Mouse (Mus musculus): ENCODE results near the gene Mrps9.

Mrps9 gene

GRCm38 (mm10) chr1:42906696-42907095 lies 55.7 kb downstream of the Mrps9 start:
- in situ Hi-C loops (cut with MboI), result loop anchor here (25.0 kb wide), 1 partner anchor 356 kb away; no protein-coding TSS in a partner anchor

DNA sequence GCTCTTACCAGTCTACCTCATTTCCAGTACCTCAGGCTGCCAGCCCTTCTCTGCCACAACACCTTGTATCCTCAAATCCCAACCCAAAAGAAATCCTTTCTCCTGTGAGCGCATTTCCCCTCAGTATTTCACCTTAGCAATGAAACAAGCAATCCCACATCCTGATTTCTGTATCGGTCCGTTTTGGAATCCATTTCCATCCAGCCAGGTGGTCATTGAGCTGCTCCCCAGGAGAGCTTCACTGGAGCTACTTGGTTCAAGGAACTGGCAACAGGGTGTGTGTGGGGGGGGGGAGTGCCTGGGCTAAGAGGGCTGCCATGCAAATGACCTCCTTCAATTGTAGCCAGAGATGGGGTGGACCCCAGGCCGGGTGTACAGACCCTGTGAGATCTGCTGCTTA lies 56.1 kb downstream of the Mrps9 start:
- in situ Hi-C loops (cut with MboI), result loop anchor here (25.0 kb wide), 1 partner anchor 355 kb away; no protein-coding TSS in a partner anchor

DNA sequence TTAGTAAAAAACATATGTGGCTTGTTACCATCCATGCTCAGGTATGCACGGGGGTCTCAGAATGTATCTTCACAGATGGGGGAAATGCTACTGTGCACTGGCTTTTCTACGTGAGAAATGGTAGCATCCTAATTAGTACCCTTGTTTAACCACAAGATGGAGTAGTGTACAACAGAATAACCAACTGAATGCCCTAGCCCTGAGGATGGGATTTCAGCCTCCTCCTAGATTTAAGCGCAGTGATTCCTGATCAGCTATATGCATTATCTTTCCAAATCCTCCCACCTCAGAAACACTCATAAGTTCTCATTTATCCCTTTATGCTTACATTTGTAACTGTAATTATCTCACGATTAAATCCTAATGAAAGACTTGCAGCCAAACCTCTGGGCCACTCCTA lies 64.0 kb downstream of the Mrps9 start:
- in situ Hi-C loops (cut with MboI), result loop anchor here (25.0 kb wide), 1 partner anchor 347 kb away; no protein-coding TSS in a partner anchor

GRCm38 (mm10) chr1:42916719-42917118 lies 65.7 kb downstream of the Mrps9 start:
- in situ Hi-C loops (cut with MboI), result loop anchor here (25.0 kb wide), 1 partner anchor 346 kb away; no protein-coding TSS in a partner anchor

DNA sequence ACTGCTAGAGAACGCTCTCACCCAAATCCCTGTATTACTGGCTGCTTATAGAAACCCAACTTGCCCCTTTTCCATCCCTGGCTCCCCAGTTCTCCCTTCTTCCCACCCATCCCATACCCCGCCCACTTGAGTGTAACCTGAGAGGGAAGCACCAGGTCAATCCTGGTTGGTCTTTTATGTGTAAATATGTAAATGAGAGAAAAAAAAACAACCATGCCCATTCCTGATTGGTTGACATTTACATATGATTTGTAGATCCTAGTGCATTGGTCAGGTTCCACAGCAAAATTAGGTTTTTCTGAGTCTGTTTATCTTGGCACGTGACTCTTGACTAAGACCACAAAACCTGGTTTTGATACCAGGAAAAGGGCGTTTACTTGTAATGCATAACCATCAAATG lies 66.9 kb downstream of the Mrps9 start:
- in situ Hi-C loops (cut with MboI), result loop anchor here (25.0 kb wide), 1 partner anchor 344 kb away; no protein-coding TSS in a partner anchor

DNA sequence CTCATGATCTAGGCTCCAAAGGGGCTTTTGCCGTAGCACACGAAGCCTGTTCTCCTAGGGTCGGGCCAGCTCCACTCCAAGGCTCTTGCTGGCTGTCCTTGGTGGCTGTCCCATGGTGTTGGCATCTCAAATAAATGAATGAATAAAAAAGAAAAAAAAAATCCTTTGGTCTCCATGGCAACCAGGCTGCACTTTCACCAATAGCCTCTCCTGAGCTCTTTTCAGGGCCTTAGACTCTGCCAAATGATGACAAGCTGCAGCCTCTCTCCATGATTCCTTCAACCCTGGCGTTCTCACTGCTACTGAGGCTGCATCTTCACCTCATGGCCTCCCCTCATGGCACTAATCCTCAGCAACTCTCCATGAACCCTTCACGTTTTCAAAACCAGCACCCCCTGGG lies 72.9 kb downstream of the Mrps9 start:
- in situ Hi-C loops (cut with MboI), result loop anchor here (25.0 kb wide), 1 partner anchor 338 kb away; no protein-coding TSS in a partner anchor

GRCm38 (mm10) chr1:42933613-42934012 lies 82.6 kb downstream of the Mrps9 start:
- in situ Hi-C loops (cut with MboI), result no loop called here

GRCm38 (mm10) chr1:42948486-42948885 lies 97.5 kb downstream of the Mrps9 start:
- in situ Hi-C loops (cut with MboI), result no loop called here

- in situ Hi-C loops (cut with MboI), result no loop called here
Measured at GRCm38 (mm10) chr1:42952734-42953481, 101.9 kb downstream of the Mrps9 start, which contains the start of gene Gpr45. Gene Gpr45, plus strand, starts transcription at chr1:42952872.

DNA sequence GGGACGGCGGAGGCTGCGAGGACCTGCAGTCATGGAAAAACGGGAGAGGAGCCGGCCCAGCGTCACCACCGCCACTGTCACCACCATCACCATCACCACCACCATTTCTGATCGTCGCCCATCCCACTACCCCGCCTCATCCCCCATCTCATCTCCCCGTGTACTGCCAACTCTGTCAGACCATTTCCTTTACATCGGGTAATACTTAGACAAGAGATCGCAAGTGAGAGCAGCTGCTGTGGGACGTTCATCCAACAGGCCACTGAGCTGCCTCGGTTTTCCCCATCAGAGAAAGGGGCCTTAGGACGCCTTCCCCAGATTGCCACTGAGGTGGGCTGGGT lies 102.4 kb downstream of the Mrps9 start:
- in situ Hi-C loops (cut with MboI), result no loop called here

Measured in mature B cell (primary cell).